Mouse (Mus musculus): ENCODE data around the gene Fancc.

DNA sequence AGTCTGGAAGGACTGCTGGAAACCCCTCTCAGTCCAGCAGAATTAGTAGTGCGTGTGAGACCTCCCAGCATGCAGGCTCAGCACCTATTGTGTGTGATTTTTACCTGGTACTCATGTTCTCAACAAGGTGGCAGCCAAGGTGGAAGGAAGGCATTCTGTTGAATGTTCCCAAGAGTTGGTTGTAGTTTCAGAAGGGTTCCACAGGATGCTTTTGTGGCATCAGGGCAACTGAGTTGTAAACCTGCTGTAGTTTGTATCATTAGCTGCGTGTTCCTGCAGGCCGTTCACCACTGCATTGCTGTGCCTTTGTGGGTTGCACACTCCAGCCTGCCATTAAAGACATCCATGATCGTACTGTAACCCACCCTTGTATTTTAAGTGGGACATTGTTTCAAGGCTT is 238.4 kb downstream of the Fancc start:
- TF ChIP-seq CTCF (IDR thresholded peaks at IDR 0.05; ENCODE audit: control insufficient read depth, insufficient read depth, insufficient replicate concordance, low read depth, low read length) (no peak), POLR2A (IDR thresholded peaks at IDR 0.05; ENCODE audit: control insufficient read depth, low read depth, low read length) (no peak)

Data from testis, adult 2 months (tissue).